Mouse (Mus musculus): Measurements from ENCODE around the gene Spock3. TPM values are rescaled to one million over a fixed set of nuclear protein-coding genes. Genes with fewer than 3 reads are reported as not detected.

The Spock3 gene
- polyA plus RNA-seq (2012; ENCODE audit: insufficient read depth, insufficient read length, low replicate concordance, missing spikeins), result not detected in 2 replicates

- Histone ChIP-seq H3K4me3 (ENCODE audit: insufficient read depth, low read depth, low read length) (peak within 1 kb of the TSS; percentile 59), H3K4me1 (ENCODE audit: control insufficient read depth, insufficient read depth, low read length) (no peaks in the 10 kb centered on the region), H3K27ac (ENCODE audit: insufficient read depth, low read depth, low read length) (peak within 1 kb of the TSS; percentile 62)
- WGBS, result 37% methylated on average over 2 of the region's 2 CpGs
- TF ChIP-seq POLR2A (IDR thresholded peaks at IDR 0.05; ENCODE audit: insufficient read depth, low read depth, low read length) (no peak), CTCF (IDR thresholded peaks at IDR 0.05; ENCODE audit: insufficient read depth, low read depth, low read length) (no peak)
Observed at GRCm38 (mm10) chr8:62950709-62951108, at the start of gene Spock3. Spock3 (plus strand) TSS chr8:62951009.

GRCm38 (mm10) chr8:62951173-62952134, 645 bp downstream of the Spock3 start:
- peak overlapping the region; percentile 62 for H3K27ac ChIP-seq (ENCODE audit: insufficient read depth, low read depth, low read length)
- H3K4me1 ChIP-seq (ENCODE audit: control insufficient read depth, insufficient read depth, low read length), result no peaks in the 10 kb centered on the region
- under 1% methylated on average over 50 of the region's 50 CpGs for WGBS
- TF ChIP-seq POLR2A (IDR thresholded peaks at IDR 0.05; ENCODE audit: insufficient read depth, low read depth, low read length) (peak; percentile 57), CTCF (IDR thresholded peaks at IDR 0.05; ENCODE audit: insufficient read depth, low read depth, low read length) (no peak)
- peak overlapping the region; percentile 59 for H3K4me3 ChIP-seq (ENCODE audit: insufficient read depth, low read depth, low read length)

- TF ChIP-seq CTCF (IDR thresholded peaks at IDR 0.05; ENCODE audit: insufficient read depth, low read depth, low read length) (no peak), POLR2A (IDR thresholded peaks at IDR 0.05; ENCODE audit: insufficient read depth, low read depth, low read length) (no peak)
- Histone ChIP-seq H3K27ac (ENCODE audit: insufficient read depth, low read depth, low read length) (no peak overlapping the region), H3K4me3 (ENCODE audit: insufficient read depth, low read depth, low read length) (peak overlapping the region; percentile 59), H3K4me1 (ENCODE audit: control insufficient read depth, insufficient read depth, low read length) (no peaks in the 10 kb centered on the region)
- 5% methylated on average over 3 of the region's 3 CpGs for WGBS
Observed at GRCm38 (mm10) chr8:62952481-62952880, 1.7 kb downstream of the Spock3 start.

- TF ChIP-seq POLR2A (IDR thresholded peaks at IDR 0.05; ENCODE audit: insufficient read depth, low read depth, low read length) (no peak), CTCF (IDR thresholded peaks at IDR 0.05; ENCODE audit: insufficient read depth, low read depth, low read length) (no peak)
- H3K27ac ChIP-seq (ENCODE audit: insufficient read depth, low read depth, low read length), result no peak overlapping the region
- no peaks in the 10 kb centered on the region for H3K4me1 ChIP-seq (ENCODE audit: control insufficient read depth, insufficient read depth, low read length)
- no peak overlapping the region for H3K4me3 ChIP-seq (ENCODE audit: insufficient read depth, low read depth, low read length)
- WGBS, result 97% methylated on average over 3 of the region's 3 CpGs
Observed at GRCm38 (mm10) chr8:62962608-62963007, 11.8 kb downstream of the Spock3 start.

- TF ChIP-seq CTCF (IDR thresholded peaks at IDR 0.05; ENCODE audit: insufficient read depth, low read depth, low read length), result no peak
- no peak for TF ChIP-seq POLR2A (IDR thresholded peaks at IDR 0.05; ENCODE audit: insufficient read depth, low read depth, low read length)
- Histone ChIP-seq H3K4me3 (ENCODE audit: insufficient read depth, low read depth, low read length) (no peak overlapping the region), H3K27ac (ENCODE audit: insufficient read depth, low read depth, low read length) (no peak overlapping the region), H3K4me1 (ENCODE audit: control insufficient read depth, insufficient read depth, low read length) (no peaks in the 10 kb centered on the region)
- WGBS, result 47% methylated on average over 2 of the region's 2 CpGs
Observed at GRCm38 (mm10) chr8:62969802-62970372, 19.1 kb downstream of the Spock3 start.

GRCm38 (mm10) chr8:63088984-63089383, 138.2 kb downstream of the Spock3 start:
- no peak for TF ChIP-seq POLR2A (IDR thresholded peaks at IDR 0.05; ENCODE audit: insufficient read depth, low read depth, low read length)
- TF ChIP-seq CTCF (IDR thresholded peaks at IDR 0.05; ENCODE audit: insufficient read depth, low read depth, low read length), result no peak
- Histone ChIP-seq H3K4me3 (ENCODE audit: insufficient read depth, low read depth, low read length) (no peak overlapping the region), H3K4me1 (ENCODE audit: control insufficient read depth, insufficient read depth, low read length) (no peaks in the 10 kb centered on the region), H3K27ac (ENCODE audit: insufficient read depth, low read depth, low read length) (no peak overlapping the region)
- WGBS, result 91% methylated on average over 3 of the region's 3 CpGs

GRCm38 (mm10) chr8:63098200-63098599, 147.4 kb downstream of the Spock3 start:
- 78% methylated on average over 2 of the region's 2 CpGs for WGBS
- no peak overlapping the region for H3K27ac ChIP-seq (ENCODE audit: insufficient read depth, low read depth, low read length)
- H3K4me3 ChIP-seq (ENCODE audit: insufficient read depth, low read depth, low read length), result no peak overlapping the region
- no peaks in the 10 kb centered on the region for H3K4me1 ChIP-seq (ENCODE audit: control insufficient read depth, insufficient read depth, low read length)
- TF ChIP-seq POLR2A (IDR thresholded peaks at IDR 0.05; ENCODE audit: insufficient read depth, low read depth, low read length) (no peak), CTCF (IDR thresholded peaks at IDR 0.05; ENCODE audit: insufficient read depth, low read depth, low read length) (no peak)

- Histone ChIP-seq H3K4me3 (ENCODE audit: insufficient read depth, low read depth, low read length) (no peak overlapping the region), H3K4me1 (ENCODE audit: control insufficient read depth, insufficient read depth, low read length) (no peaks in the 10 kb centered on the region), H3K27ac (ENCODE audit: insufficient read depth, low read depth, low read length) (no peak overlapping the region)
- TF ChIP-seq POLR2A (IDR thresholded peaks at IDR 0.05; ENCODE audit: insufficient read depth, low read depth, low read length) (no peak), CTCF (IDR thresholded peaks at IDR 0.05; ENCODE audit: insufficient read depth, low read depth, low read length) (no peak)
- 55% methylated on average over 1 of the region's 1 CpGs for WGBS
Observed at GRCm38 (mm10) chr8:63109761-63110160, 159.0 kb downstream of the Spock3 start.

GRCm38 (mm10) chr8:63112919-63113318, 162.1 kb downstream of the Spock3 start:
- TF ChIP-seq CTCF (IDR thresholded peaks at IDR 0.05; ENCODE audit: insufficient read depth, low read depth, low read length), result no peak
- no peak for TF ChIP-seq POLR2A (IDR thresholded peaks at IDR 0.05; ENCODE audit: insufficient read depth, low read depth, low read length)
- 78% methylated on average over 1 of the region's 1 CpGs for WGBS

More at GRCm38 (mm10) chr8:63112919-63113318, 162.1 kb downstream of the Spock3 start:
- Histone ChIP-seq H3K27ac (ENCODE audit: insufficient read depth, low read depth, low read length) (no peak overlapping the region), H3K4me1 (ENCODE audit: control insufficient read depth, insufficient read depth, low read length) (no peaks in the 10 kb centered on the region), H3K4me3 (ENCODE audit: insufficient read depth, low read depth, low read length) (no peak overlapping the region)
